Mouse (Mus musculus) erythroblast, embryonic 14.5 days (primary cell): ENCODE measurements around the gene Fbxl2. TPM values are rescaled to one million over a fixed set of nuclear protein-coding genes. Genes with fewer than 3 reads are reported as not detected.
"Not testable (repeated sequence)": the region's sequence is repeated elsewhere in the genome, so short reads cannot be mapped to it uniquely, and the experiment has no call there.

Source experiments
- H3K27me3 ChIP-seq: 2 replicates; pipeline ENCODE4 v1.6.1; 2012; ENCODE audit warnings: inconsistent platforms; ENCODE audit not compliant: control insufficient read depth
- H3K36me3 ChIP-seq: 2 replicates; pipeline ENCODE4 v1.6.1; 2012; ENCODE audit warnings: mild to moderate bottlenecking, inconsistent platforms; ENCODE audit not compliant: control insufficient read depth
- H3K4me1 ChIP-seq: 2 replicates; pipeline ENCODE4 v1.6.1; 2012; ENCODE audit warnings: inconsistent platforms; ENCODE audit not compliant: control insufficient read depth
- H3K4me3 ChIP-seq: replicated peaks from 2 replicates; pipeline ENCODE3; 2012; ENCODE audit warnings: moderate library complexity, mild to moderate bottlenecking, inconsistent platforms
- H3K9me3 ChIP-seq: 2 replicates; pipeline ENCODE4 v1.6.1; 2012; ENCODE audit warnings: low read length, inconsistent platforms, mixed read lengths; ENCODE audit not compliant: control insufficient read depth
- GATA1 ChIP-seq: IDR thresholded peaks from 2 replicates; pipeline ENCODE4 v1.6.1; 2012; ENCODE audit warnings: low read length, inconsistent platforms, mixed read lengths
- TAL1 ChIP-seq: IDR thresholded peaks from 3 replicates; pipeline ENCODE4 v1.6.1; 2012; ENCODE audit warnings: low read length, inconsistent platforms, mixed read lengths
- polyA plus RNA-seq: library from polyadenylated mRNA; stranded (reverse); fragments of >175 nt; gene quantifications from 2 replicates; pipeline ENCODE4 v1.2.3, GENCODE M21; 2012

Fbxl2 gene
- 0.02 TPM in 1 of 2 replicates, not detected in the other for polyA plus RNA-seq

- H3K9me3 ChIP-seq: peaks cover 5% of the 10 kb centered on the region; the same call in 1 of the 2 replicates
- no peaks in the 10 kb centered on the region for H3K36me3 ChIP-seq
- H3K4me1 ChIP-seq: no peaks in the 10 kb centered on the region
- no peak within 1 kb of the TSS for H3K4me3 ChIP-seq
- TF ChIP-seq TAL1: no peak
- H3K27me3 ChIP-seq: no peaks in the 10 kb centered on the region
These were observed at the start of gene Fbxl2 for GRCm38 (mm10) chr9:114046028-114046427. Gene Fbxl2, minus strand, starts transcription at chr9:114046191.

GRCm38 (mm10) chr9:114094854-114095253, 48.9 kb upstream of the Fbxl2 start:
- TF ChIP-seq GATA1 (no peak), TAL1 (no peak)
- Histone ChIP-seq H3K9me3 (no peaks in the 10 kb centered on the region), H3K27me3 (no peaks in the 10 kb centered on the region), H3K4me3 (no peak overlapping the region), H3K4me1 (peaks cover 4% of the 10 kb centered on the region), H3K36me3 (no peaks in the 10 kb centered on the region)

DNA sequence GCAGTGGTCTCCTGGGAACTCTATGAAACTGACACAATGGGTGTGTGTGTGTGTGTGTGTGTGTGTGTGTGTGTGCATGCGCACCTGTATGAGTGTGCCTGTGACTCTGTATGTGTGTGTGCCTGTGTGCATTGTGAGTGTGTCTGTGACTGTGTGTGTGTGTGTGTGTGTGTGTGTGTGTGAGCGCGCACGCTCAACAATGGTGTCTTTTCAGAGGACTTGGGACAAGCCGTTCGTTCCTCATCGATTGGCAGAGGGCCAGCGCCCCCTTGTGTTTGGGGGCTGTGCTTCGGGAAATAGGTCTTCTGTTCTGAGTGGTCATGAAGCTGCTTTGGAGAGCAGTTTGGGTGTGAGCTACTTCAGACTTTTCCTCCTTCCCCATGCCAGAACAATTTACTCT, 46.2 kb upstream of the Fbxl2 start:
- not testable (repeated sequence) for H3K27me3 ChIP-seq, H3K4me3 ChIP-seq

GRCm38 (mm10) chr9:114088885-114089284, 42.9 kb upstream of the Fbxl2 start:
- H3K4me3 ChIP-seq, H3K9me3 ChIP-seq: not testable (repeated sequence)

More for the DNA sequence above, 46.2 kb upstream of the Fbxl2 start:
- H3K36me3 ChIP-seq, H3K9me3 ChIP-seq, H3K4me1 ChIP-seq: not testable (repeated sequence)

GRCm38 (mm10) chr9:114087106-114087815, 41.3 kb upstream of the Fbxl2 start:
- no peak for TF ChIP-seq TAL1
- TF ChIP-seq GATA1: no peak
- H3K4me1 ChIP-seq: no peaks in the 10 kb centered on the region

More at GRCm38 (mm10) chr9:114088885-114089284, 42.9 kb upstream of the Fbxl2 start:
- H3K4me1 ChIP-seq, H3K27me3 ChIP-seq, H3K36me3 ChIP-seq: not testable (repeated sequence)

DNA sequence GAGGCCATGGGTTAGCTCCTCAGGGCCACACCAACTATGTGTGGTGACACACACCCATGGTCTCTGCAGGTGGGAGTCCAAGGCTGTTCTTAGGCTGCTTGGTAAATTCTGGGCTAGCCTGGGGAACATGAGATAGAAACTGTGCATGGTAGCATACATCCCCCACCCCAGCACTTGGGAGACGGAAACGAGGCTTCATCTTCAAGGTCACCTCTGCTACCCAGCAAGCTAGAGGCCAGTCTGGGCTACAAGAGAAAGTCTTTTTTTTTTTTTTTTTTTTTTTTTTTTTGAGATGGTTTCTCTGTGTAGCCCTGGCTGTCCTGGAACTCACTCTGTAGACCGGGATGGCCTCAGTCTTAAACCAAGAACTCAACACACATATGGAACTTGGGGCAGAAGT, 40.4 kb upstream of the Fbxl2 start:
- Histone ChIP-seq H3K4me1 (no peaks in the 10 kb centered on the region), H3K9me3 (no peaks in the 10 kb centered on the region)

More at GRCm38 (mm10) chr9:114087106-114087815, 41.3 kb upstream of the Fbxl2 start:
- Histone ChIP-seq H3K36me3 (no peaks in the 10 kb centered on the region), H3K27me3 (no peaks in the 10 kb centered on the region), H3K9me3 (no peaks in the 10 kb centered on the region), H3K4me3 (no peak overlapping the region)

DNA sequence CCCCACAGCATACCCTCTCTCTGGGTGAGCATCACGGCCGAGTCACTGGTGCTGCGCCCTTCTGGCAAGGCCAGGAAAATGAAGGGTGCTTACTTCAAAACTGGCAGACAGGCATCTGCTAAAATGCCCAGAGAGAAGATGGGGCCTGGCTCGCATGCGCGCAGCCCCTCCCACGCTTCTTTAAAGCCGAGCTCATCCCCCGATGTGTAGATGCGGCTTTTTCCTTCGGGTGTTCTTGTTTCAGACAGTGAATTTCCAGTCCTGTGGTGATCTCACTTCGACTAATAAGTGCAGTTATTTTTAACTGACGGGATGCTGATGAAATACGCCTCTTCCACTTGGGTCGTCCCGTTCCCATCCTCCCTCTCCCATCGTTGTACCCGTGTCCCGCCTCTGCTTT, 27.7 kb upstream of the Fbxl2 start:
- H3K4me3 ChIP-seq: no peak overlapping the region
- no peak for TF ChIP-seq GATA1
- no peak for TF ChIP-seq TAL1
- no peaks in the 10 kb centered on the region for H3K9me3 ChIP-seq
- no peaks in the 10 kb centered on the region for H3K27me3 ChIP-seq
- H3K4me1 ChIP-seq: no peaks in the 10 kb centered on the region
- no peaks in the 10 kb centered on the region for H3K36me3 ChIP-seq

More for the DNA sequence above, 40.4 kb upstream of the Fbxl2 start:
- H3K36me3 ChIP-seq: no peaks in the 10 kb centered on the region
- no peaks in the 10 kb centered on the region for H3K27me3 ChIP-seq
- TF ChIP-seq GATA1: no peak
- no peak for TF ChIP-seq TAL1
- no peak overlapping the region for H3K4me3 ChIP-seq

- TF ChIP-seq TAL1 (no peak), GATA1 (no peak)
- no peaks in the 10 kb centered on the region for H3K27me3 ChIP-seq
These were observed 23.4 kb upstream of the Fbxl2 start for GRCm38 (mm10) chr9:114069372-114069771.

GRCm38 (mm10) chr9:114068494-114069053, 22.6 kb upstream of the Fbxl2 start:
- no peaks in the 10 kb centered on the region for H3K9me3 ChIP-seq
- no peaks in the 10 kb centered on the region for H3K36me3 ChIP-seq
- no peak for TF ChIP-seq GATA1
- no peak for TF ChIP-seq TAL1
- no peak overlapping the region for H3K4me3 ChIP-seq
- H3K4me1 ChIP-seq: no peaks in the 10 kb centered on the region
- no peaks in the 10 kb centered on the region for H3K27me3 ChIP-seq

More at GRCm38 (mm10) chr9:114069372-114069771, 23.4 kb upstream of the Fbxl2 start:
- H3K4me1 ChIP-seq: no peaks in the 10 kb centered on the region
- H3K36me3 ChIP-seq: no peaks in the 10 kb centered on the region
- H3K9me3 ChIP-seq: no peaks in the 10 kb centered on the region
- H3K4me3 ChIP-seq: no peak overlapping the region
